Mouse (Mus musculus): Measurements from ENCODE around the gene Tbc1d8b. TPM values are rescaled to one million over a fixed set of nuclear protein-coding genes. Genes with fewer than 3 reads are reported as not detected.
A peak's percentile ranks its signal among the peaks of the same experiment; 100 is the strongest.

The Tbc1d8b gene
- 0.36 and 0.42 TPM in 2 replicates for polyA plus RNA-seq (2012; rRNA removed)

DNA sequence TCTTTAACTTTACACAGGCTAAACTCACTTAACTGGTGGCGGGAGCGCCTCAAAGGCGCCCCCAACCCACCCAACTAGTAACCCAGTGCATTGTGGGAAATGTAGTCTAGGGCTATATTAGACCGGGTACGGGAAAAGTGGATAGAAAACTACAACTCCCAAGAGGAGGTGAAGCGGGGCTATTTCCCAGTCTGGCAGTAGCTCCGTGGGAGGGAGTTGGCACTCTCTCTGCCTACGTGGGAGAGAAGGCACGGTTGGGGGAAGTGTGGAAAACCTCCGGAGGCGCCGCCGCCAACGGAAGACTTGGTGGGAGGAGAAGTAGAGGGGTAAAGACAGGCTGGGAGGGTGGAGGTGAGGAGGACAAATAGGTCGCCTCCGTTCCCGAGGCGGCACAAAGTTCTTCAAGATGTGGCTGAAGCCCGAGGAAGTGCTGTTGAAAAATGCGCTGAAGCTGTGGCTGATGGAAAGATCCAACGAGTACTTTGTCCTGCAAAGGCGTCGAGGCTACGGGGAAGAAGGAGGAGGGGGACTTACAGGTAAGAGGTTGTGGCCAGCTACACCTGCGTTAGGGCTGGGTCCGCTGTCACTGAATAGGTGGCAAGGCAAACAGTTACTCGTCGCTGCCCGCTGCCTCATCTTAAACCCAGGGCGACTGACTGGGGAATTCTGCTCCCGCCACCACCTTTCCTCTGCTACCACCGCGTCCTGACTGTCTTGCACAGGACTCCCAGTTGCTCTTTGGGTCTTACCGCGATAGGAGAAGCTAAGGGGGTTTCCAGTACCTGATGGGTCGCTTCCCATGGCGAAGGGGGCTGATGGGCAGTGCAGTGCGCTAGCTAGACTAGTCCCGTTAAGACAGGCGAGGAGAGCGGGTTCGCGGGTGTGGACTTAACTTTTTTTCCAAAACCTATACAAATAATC lies at the start of gene Tbc1d8b:
Gene Tbc1d8b, plus strand, starts transcription at position 222 of the 921 bp plus-strand sequence.
- TF ChIP-seq CTCF (IDR thresholded peaks at IDR 0.05; ENCODE audit: extremely low read depth, insufficient read depth, insufficient read length, insufficient replicate concordance): no peak
- no peak for TF ChIP-seq POLR2A (IDR thresholded peaks at IDR 0.05; ENCODE audit: low read depth, low read length)
- Histone ChIP-seq H3K4me3 (ENCODE audit: extremely low read depth, insufficient read depth, insufficient read length) (peak within 1 kb of the TSS; percentile 97), H3K4me1 (ENCODE audit: control insufficient read depth, insufficient read depth, insufficient read length) (no peaks in the 10 kb centered on the region), H3K36me3 (ENCODE audit: control insufficient read depth, insufficient read depth, low read length) (no peaks in the 10 kb centered on the region), H3K27ac (ENCODE audit: insufficient read depth, low read length) (peak within 1 kb of the TSS; percentile 27; the same call in 1 of the 2 replicates), H3K27me3 (ENCODE audit: control insufficient read depth, insufficient read depth, low read length) (no peaks in the 10 kb centered on the region)
- WGBS: 20% methylated on average over 43 of the region's 43 CpGs
- peak; percentile 43 to 46 for DNase-seq (ENCODE audit: low read depth in 1 of 2, low spot score in 2 of 2)

DNA sequence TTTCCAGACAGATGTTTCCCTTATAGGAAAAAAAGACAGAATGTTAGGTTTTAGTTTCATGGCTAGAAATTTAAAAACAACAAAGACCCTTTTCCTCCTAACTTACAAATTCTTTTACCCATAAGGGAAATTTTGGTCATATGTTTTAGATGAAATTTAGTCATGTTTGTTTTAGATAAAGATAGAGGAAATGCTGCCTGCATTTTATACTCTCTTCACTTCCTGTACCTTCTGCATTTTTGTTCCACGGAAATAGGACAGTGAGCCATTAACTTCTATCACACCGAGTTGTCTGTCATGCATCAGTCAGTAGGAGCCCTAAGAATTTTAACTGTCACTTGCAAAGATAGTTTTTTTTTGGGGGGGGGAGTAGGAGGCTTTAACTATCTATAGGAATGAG lies 45.1 kb upstream of the Tbc1d8b start:
- Histone ChIP-seq H3K4me3 (ENCODE audit: extremely low read depth, insufficient read depth, insufficient read length) (no peak overlapping the region), H3K4me1 (ENCODE audit: control insufficient read depth, insufficient read depth, insufficient read length) (no peaks in the 10 kb centered on the region), H3K27ac (ENCODE audit: insufficient read depth, low read length) (no peak overlapping the region), H3K27me3 (ENCODE audit: control insufficient read depth, insufficient read depth, low read length) (no peaks in the 10 kb centered on the region), H3K36me3 (ENCODE audit: control insufficient read depth, insufficient read depth, low read length) (no peaks in the 10 kb centered on the region)
- no peak for TF ChIP-seq POLR2A (IDR thresholded peaks at IDR 0.05; ENCODE audit: low read depth, low read length)
- no peak for TF ChIP-seq CTCF (IDR thresholded peaks at IDR 0.05; ENCODE audit: extremely low read depth, insufficient read depth, insufficient read length, insufficient replicate concordance)
- 58% methylated on average over 2 of the region's 2 CpGs for WGBS
- no peak for DNase-seq (ENCODE audit: low read depth in 1 of 2, low spot score in 2 of 2)

DNA sequence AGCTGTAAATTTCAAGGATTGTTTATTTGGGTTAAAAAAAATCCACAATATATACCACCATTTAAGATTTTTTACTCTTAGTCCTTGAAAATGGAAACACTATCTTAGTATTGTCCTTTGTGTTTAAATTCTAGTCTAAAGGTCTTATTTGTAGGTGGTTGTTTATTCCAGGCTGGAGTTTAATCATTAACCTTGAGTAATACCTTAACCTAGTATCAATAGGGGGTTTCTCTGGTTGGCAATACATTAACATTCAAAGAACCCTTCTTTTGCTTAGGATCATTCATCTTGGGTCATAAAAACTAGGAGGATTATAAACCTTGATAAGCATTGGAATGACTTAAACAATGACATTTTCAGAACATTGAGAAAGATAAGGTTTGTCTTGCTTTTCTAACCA lies 44.4 kb upstream of the Tbc1d8b start:
- Histone ChIP-seq H3K4me3 (ENCODE audit: extremely low read depth, insufficient read depth, insufficient read length) (no peak overlapping the region), H3K36me3 (ENCODE audit: control insufficient read depth, insufficient read depth, low read length) (no peaks in the 10 kb centered on the region), H3K4me1 (ENCODE audit: control insufficient read depth, insufficient read depth, insufficient read length) (no peaks in the 10 kb centered on the region), H3K27me3 (ENCODE audit: control insufficient read depth, insufficient read depth, low read length) (no peaks in the 10 kb centered on the region), H3K27ac (ENCODE audit: insufficient read depth, low read length) (no peak overlapping the region)
- DNase-seq (ENCODE audit: low read depth in 1 of 2, low spot score in 2 of 2): no peak
- TF ChIP-seq CTCF (IDR thresholded peaks at IDR 0.05; ENCODE audit: extremely low read depth, insufficient read depth, insufficient read length, insufficient replicate concordance) (no peak), POLR2A (IDR thresholded peaks at IDR 0.05; ENCODE audit: low read depth, low read length) (no peak)

DNA sequence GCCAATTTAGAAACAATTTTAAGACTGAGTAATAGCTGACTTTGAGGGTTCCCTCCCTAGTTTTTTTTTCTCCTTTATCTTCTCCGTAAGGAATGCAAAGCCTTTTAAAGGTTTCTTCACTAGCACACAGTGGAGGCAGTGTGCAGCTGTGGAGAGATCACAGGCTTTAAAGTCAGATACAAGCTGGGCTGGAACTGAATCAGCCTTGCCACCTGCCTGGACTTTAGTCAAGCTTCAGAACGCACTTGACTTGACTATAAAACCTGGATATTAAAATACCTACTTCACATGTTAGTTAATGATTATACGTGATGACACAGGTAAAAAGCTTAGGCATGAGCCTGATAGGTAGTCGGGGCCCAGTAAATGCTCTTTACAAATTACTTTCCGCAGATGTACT lies 32.6 kb upstream of the Tbc1d8b start:
- no peak overlapping the region for H3K27ac ChIP-seq (ENCODE audit: insufficient read depth, low read length)
- H3K27me3 ChIP-seq (ENCODE audit: control insufficient read depth, insufficient read depth, low read length): no peaks in the 10 kb centered on the region
- no peak overlapping the region for H3K4me3 ChIP-seq (ENCODE audit: extremely low read depth, insufficient read depth, insufficient read length)
- no peaks in the 10 kb centered on the region for H3K4me1 ChIP-seq (ENCODE audit: control insufficient read depth, insufficient read depth, insufficient read length)
- WGBS: 85% methylated on average over 5 of the region's 5 CpGs
- H3K36me3 ChIP-seq (ENCODE audit: control insufficient read depth, insufficient read depth, low read length): no peaks in the 10 kb centered on the region
- TF ChIP-seq CTCF (IDR thresholded peaks at IDR 0.05; ENCODE audit: extremely low read depth, insufficient read depth, insufficient read length, insufficient replicate concordance): no peak
- TF ChIP-seq POLR2A (IDR thresholded peaks at IDR 0.05; ENCODE audit: low read depth, low read length): no peak
- DNase-seq (ENCODE audit: low read depth in 1 of 2, low spot score in 2 of 2): no peak

DNA sequence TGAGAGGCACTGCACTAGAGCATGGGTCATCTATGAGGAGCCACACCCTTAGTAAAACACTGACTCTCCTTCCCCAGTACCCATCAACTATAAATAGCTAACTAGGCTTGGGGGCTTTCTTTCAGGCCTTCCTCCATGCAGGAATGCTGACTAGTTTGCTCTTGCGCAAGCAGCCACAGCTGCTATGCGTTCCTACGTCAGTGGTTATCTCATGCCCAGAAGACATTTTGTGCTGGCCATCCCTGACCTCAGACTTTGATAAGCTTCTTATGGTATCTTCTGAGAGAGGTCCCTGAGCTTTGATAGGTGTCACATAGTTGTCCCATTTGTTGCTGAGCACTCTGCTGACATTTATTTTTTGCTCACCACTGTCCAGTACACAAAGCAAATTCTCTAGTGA lies 31.5 kb upstream of the Tbc1d8b start:
- Histone ChIP-seq H3K4me3 (ENCODE audit: extremely low read depth, insufficient read depth, insufficient read length) (no peak overlapping the region), H3K27me3 (ENCODE audit: control insufficient read depth, insufficient read depth, low read length) (no peaks in the 10 kb centered on the region), H3K27ac (ENCODE audit: insufficient read depth, low read length) (no peak overlapping the region), H3K36me3 (ENCODE audit: control insufficient read depth, insufficient read depth, low read length) (no peaks in the 10 kb centered on the region), H3K4me1 (ENCODE audit: control insufficient read depth, insufficient read depth, insufficient read length) (no peaks in the 10 kb centered on the region)
- DNase-seq (ENCODE audit: low read depth in 1 of 2, low spot score in 2 of 2): no peak
- no peak for TF ChIP-seq CTCF (IDR thresholded peaks at IDR 0.05; ENCODE audit: extremely low read depth, insufficient read depth, insufficient read length, insufficient replicate concordance)
- TF ChIP-seq POLR2A (IDR thresholded peaks at IDR 0.05; ENCODE audit: low read depth, low read length): no peak
- WGBS: 93% methylated on average over 3 of the region's 3 CpGs

DNA sequence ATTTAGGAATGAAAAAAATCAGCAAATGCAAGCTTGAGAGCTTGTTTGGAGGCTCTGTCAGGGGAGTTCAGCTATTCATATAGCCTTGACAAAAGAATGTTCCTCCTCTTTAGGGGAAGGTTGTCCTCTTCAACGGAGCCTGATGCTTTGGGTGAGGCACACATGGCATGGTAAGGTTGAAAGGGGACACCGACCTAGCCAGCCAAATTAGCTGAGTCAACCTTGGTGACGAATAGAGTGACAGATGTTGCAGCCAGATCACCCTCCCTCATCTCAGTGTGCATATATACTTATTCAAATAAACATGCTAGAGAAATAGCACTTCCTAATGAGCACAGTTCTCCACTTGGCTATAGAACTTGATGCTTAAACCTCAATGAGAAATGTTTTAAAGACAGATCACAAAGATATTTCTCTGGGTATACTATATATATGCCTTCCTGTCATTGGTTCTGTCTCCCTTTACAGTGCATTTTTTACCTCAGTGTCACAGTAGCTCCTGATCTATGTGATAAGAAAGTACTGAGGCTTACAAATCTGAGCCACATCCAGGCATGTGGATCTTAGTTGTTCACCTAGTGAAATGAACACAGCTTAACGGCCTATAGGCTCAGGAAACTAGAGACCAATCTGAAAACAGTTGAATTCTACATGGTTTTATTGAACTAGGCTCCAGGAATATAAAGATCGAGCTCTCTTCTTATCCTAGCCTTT lies 30.3 kb upstream of the Tbc1d8b start:
- Histone ChIP-seq H3K4me3 (ENCODE audit: extremely low read depth, insufficient read depth, insufficient read length) (no peak overlapping the region), H3K27ac (ENCODE audit: insufficient read depth, low read length) (no peak overlapping the region), H3K4me1 (ENCODE audit: control insufficient read depth, insufficient read depth, insufficient read length) (no peaks in the 10 kb centered on the region), H3K36me3 (ENCODE audit: control insufficient read depth, insufficient read depth, low read length) (no peaks in the 10 kb centered on the region), H3K27me3 (ENCODE audit: control insufficient read depth, insufficient read depth, low read length) (no peaks in the 10 kb centered on the region)
- TF ChIP-seq POLR2A (IDR thresholded peaks at IDR 0.05; ENCODE audit: low read depth, low read length) (no peak), CTCF (IDR thresholded peaks at IDR 0.05; ENCODE audit: extremely low read depth, insufficient read depth, insufficient read length, insufficient replicate concordance) (no peak)
- 77% methylated on average over 5 of the region's 5 CpGs for WGBS
- no peak for DNase-seq (ENCODE audit: low read depth in 1 of 2, low spot score in 2 of 2)
